Mouse (Mus musculus) bone marrow, adult 2 months (tissue): ENCODE measurements around the gene Farp1. TPM values are rescaled to one million over a fixed set of nuclear protein-coding genes. Genes with fewer than 3 reads are reported as not detected.

ENCODE experiments used
- H3K27ac ChIP-seq: fragments of 200-500 bp; 2 replicates; pipeline ENCODE4 v1.5.1; 2012; ENCODE audit warnings: low read depth, mild to moderate bottlenecking, control low read depth, inconsistent platforms, low read length; ENCODE audit not compliant: control insufficient read depth, poor library complexity, insufficient read depth
- H3K4me1 ChIP-seq: fragments of 200-500 bp; 2 replicates; pipeline ENCODE4 v1.6.1; 2011; ENCODE audit warnings: low read length; ENCODE audit not compliant: control insufficient read depth, insufficient read depth
- H3K4me3 ChIP-seq: fragments of 200-500 bp; replicated peaks from 2 replicates; pipeline ENCODE3; 2011; ENCODE audit warnings: mild to moderate bottlenecking, low read depth, low read length, control low read depth; ENCODE audit not compliant: control insufficient read depth
- CTCF ChIP-seq: fragments of 200-500 bp; IDR thresholded peaks from 2 replicates; pipeline ENCODE4 v1.5.1; 2011; ENCODE audit warnings: low read length, control low read depth; ENCODE audit not compliant: control insufficient read depth, insufficient read depth
- POLR2A ChIP-seq: fragments of 200-500 bp; IDR thresholded peaks from 2 replicates; pipeline ENCODE4 v1.6.1; 2011; ENCODE audit warnings: low read depth, mild to moderate bottlenecking, control low read depth, low read length, borderline replicate concordance; ENCODE audit not compliant: control insufficient read depth
- WGBS: fragments of 180-500 bp; shearing (Covaris S2); methylation state at CpG from one replicate; pipeline ENCODE4 v1.1.7; 2018; 5-methylcytosine and 5-hydroxymethylcytosine counted together
- polyA plus RNA-seq: library from polyadenylated mRNA; stranded (reverse); fragments of >200 nt; gene quantifications from 2 replicates; pipeline ENCODE4 v1.2.4, GENCODE M21; 2011; ENCODE audit warnings: low replicate concordance; ENCODE audit not compliant: missing spikeins, insufficient read depth, insufficient read length

Gene Farp1
- polyA plus RNA-seq, 1 experiment, result 4.2 TPM

DNA sequence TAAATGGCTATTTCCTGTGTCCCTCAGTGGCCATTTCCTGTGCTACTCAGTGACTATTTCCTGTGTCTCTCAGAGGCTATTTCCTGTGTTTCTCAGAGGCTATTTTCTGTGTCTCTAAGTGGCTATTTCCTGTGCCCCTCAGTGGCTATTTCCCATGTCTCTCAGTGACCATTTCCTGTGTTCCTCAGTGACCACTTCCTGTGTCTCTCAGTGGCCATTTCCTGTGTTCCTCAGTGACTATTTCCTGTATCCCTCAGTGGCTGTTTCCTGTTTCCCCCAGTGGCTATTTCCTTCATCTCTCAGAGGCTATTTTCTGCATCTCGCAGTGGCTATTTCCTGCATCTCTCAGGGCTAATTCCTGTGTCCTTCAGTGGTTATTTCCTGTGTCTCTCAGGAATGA, 129.9 kb downstream of the Farp1 start:
- TF ChIP-seq CTCF (no peak), POLR2A (no peak)
- no peaks in the 10 kb centered on the region; the same call in 1 of the 2 replicates for H3K4me1 ChIP-seq
- WGBS, result 76% methylated on average over 1 of the region's 1 CpGs
- H3K27ac ChIP-seq, result no peak overlapping the region
- no peak overlapping the region for H3K4me3 ChIP-seq

DNA sequence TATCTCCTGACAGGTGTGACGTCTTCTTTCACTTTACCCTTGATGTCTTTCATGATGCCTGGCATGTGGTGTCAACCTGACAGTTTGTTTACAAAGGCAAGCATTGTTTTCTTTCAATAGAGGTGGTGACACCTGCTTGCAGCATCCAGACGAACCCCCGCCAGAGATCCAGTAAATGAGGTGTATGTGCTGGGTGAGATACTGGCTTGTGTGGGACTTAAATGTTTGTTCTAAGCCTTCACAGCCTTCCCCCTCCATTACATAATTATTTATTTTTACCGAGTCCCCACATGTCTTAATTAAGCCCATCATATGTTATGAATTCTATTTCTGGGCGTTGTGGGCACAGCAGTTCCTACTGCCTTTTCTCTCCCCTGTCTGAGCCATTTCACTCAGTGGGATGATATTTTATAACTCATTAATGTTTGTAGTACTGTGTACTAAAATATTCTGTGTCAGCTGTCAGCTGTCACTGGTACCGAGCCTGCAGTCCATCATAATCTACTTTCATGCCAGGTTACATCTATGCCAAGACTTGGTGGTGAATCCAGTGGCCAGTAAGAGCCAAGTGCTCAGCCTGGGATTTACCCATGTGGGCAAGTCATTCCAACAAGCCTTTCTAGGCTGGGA, 130.5 kb downstream of the Farp1 start:
- no peaks in the 10 kb centered on the region; the same call in 1 of the 2 replicates for H3K4me1 ChIP-seq
- H3K4me3 ChIP-seq, result no peak overlapping the region
- 74% methylated on average over 6 of the region's 6 CpGs for WGBS
- no peak for TF ChIP-seq CTCF
- TF ChIP-seq POLR2A, result no peak
- H3K27ac ChIP-seq, result no peak overlapping the region

DNA sequence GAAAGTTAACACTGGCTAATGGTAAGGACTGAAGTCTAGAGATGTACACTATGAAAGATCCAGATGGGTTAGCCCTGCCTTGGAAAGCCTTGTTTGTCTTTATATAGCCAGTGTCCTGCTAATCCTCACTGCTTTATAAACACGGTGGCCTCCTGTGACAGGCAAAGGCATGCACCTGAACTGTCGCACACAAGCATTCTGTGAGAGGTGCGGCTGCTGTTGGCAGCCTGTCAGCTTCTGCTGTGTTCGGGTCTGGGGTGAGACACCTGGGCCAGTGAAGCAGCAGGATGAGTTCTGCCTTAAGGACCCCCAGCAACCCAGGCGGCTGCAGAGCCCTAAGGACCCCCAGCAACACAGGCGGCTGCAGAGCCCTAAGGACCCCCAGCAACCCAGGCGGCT, 131.0 kb downstream of the Farp1 start:
- no peaks in the 10 kb centered on the region; the same call in 1 of the 2 replicates for H3K4me1 ChIP-seq
- no peak overlapping the region for H3K4me3 ChIP-seq
- no peak for TF ChIP-seq POLR2A
- WGBS, result 78% methylated on average over 7 of the region's 7 CpGs
- H3K27ac ChIP-seq, result no peak overlapping the region

DNA sequence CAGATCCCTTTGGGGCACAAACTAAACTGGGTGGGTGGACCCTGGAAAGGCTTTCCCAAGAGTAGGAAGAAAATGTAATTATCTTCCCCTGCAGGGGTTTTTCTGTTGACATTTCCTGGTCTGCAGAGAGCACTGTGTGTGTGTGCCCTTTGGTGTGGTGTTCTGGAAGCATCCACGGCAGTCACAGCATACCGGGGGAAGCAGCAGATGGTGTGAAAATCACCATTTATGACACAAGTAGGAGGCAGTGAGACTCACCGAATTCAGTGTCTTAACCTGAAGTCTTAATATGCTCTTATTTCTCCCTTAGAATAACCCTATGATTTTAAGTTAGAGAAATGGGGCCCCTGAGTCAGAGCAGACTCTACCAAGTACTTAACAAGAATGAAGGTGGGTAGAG, 133.7 kb downstream of the Farp1 start:
- Histone ChIP-seq H3K4me1 (no peaks in the 10 kb centered on the region; the same call in 1 of the 2 replicates), H3K27ac (no peak overlapping the region), H3K4me3 (no peak overlapping the region)
- TF ChIP-seq CTCF (no peak), POLR2A (no peak)
- 74% methylated on average over 3 of the region's 3 CpGs for WGBS

DNA sequence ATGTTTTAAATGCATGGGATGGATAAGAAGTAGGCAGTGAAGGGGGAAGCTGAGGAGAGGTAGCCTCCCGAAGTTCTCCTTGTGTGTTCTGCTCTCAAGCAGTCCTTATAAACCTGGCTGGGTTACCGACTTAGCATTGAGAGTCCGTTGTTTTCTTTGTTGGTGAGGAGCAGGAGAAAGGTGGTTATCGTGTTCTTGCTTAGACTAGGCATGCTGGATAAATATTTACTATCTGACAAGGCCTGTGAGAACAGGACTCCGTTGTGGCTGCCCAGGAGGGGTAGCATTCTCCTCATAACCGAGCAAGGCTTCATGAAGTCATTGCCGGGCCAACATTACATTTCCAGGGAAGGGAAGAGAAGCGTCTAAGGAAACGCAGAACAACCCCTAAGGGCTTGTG, 135.3 kb downstream of the Farp1 start:
- Histone ChIP-seq H3K27ac (no peak overlapping the region), H3K4me3 (no peak overlapping the region), H3K4me1 (peaks cover under 1% of the 10 kb centered on the region; the same call in 1 of the 2 replicates)
- WGBS, result 81% methylated on average over 9 of the region's 9 CpGs
- TF ChIP-seq CTCF, result no peak
- TF ChIP-seq POLR2A, result no peak

DNA sequence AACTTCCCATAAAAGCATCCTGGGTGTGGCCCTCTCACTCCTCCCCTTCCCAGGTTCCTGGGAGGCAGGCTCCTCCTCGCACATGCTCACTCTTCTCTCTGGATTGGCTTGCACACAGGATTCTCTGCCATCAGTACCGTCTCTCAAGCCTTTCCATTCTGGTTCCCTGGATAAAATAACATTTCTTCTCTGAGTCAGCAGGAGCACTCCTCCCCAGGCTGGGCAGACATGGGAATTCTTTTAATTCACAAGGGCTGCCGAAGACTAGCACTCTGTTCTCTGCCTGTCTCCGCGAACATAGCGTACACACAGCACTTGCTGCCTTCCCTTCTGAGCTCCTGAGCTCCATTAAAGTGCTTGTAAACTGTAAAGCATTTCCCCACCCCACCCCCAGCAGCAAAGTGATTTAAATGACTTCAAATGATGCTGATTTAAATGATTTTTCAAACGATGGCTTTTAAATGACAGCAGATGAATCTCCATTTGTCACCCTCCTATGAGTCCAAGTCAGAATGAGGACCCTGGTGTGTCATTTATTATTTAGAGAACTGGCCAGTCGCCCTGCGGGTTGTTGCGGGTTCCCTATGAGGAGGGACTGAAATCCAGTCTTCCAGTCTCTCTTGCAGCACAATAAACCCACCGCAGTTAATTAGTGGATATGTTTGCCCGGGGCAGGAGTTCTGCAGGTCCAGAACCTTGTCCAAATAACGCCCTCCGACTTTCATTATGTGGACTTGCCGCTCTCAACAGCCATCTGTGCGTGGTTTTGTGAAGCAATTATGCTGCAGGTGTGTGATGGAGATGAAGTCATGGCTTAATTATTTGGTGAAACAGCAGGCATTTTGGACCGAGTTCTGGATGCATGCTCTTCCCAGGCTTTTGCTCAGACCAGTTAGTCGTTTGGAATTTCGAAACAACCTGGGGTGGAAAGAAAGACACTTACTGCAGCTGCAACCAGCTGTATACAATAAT, 137.4 kb downstream of the Farp1 start:
- Histone ChIP-seq H3K4me1 (peaks cover 4% of the 10 kb centered on the region; the same call in 1 of the 2 replicates), H3K4me3 (no peak overlapping the region), H3K27ac (no peak overlapping the region)
- 74% methylated on average over 19 of the region's 19 CpGs for WGBS
- TF ChIP-seq POLR2A, result no peak
- TF ChIP-seq CTCF, result no peak

- Histone ChIP-seq H3K4me3 (no peak overlapping the region), H3K4me1 (peaks cover 4% of the 10 kb centered on the region; the same call in 1 of the 2 replicates), H3K27ac (no peak overlapping the region)
- WGBS, result 23% methylated on average over 9 of the region's 9 CpGs
- no peak for TF ChIP-seq CTCF
- no peak for TF ChIP-seq POLR2A
Measured at GRCm38 (mm10) chr14:121175385-121175784, 140.4 kb downstream of the Farp1 start.

DNA sequence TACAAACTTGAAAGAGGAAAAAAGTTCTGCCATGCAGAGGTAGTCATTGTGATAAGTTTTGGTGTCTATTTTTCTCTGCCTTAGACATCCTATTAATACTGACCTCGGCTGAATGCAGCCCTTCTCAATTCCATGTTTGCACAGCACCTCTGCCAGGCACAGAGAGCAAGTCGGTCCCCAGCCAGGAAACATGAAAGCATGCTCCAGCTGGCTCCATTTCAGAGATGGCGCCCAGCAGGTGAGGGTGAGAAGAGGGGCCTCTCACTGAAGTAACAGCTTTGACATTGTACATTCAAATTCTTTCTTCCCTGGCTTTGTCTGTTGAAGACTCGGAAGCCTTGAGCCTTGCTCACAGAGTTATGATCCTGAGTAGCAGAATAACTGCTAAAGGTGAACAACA, 140.9 kb downstream of the Farp1 start:
- Histone ChIP-seq H3K4me3 (no peak overlapping the region), H3K4me1 (peaks cover 4% of the 10 kb centered on the region; the same call in 1 of the 2 replicates), H3K27ac (no peak overlapping the region)
- TF ChIP-seq CTCF, result no peak
- no peak for TF ChIP-seq POLR2A
- WGBS, result 65% methylated on average over 4 of the region's 4 CpGs
